Mouse (Mus musculus): ENCODE measurements at regions not wholly inside any gene's neighbourhood (a gene's known extent, or its start where the extent isn't known, plus 50 kb on each side); places are given as distances from the start of the nearest gene placed in this dataset.

- in situ Hi-C loops (cut with MboI, MseI) = no loop called here
Measured at GRCm38 (mm10) chr14:102883344-102884122, 98.9 kb downstream of the Kctd12 start.

- in situ Hi-C loops (cut with MboI, MseI) = no loop called here
Measured at GRCm38 (mm10) chr14:102882281-102882680, 100.2 kb downstream of the Kctd12 start.

- in situ Hi-C loops (cut with MboI, MseI) = no loop called here
Measured at GRCm38 (mm10) chr14:102880658-102881083, 101.8 kb downstream of the Kctd12 start.

- in situ Hi-C loops (cut with MboI, MseI) = no loop called here
Measured at GRCm38 (mm10) chr14:102878572-102878971, 103.9 kb downstream of the Kctd12 start.

- in situ Hi-C loops (cut with MboI, MseI) = no loop called here
Measured at GRCm38 (mm10) chr14:102868160-102868559, 114.3 kb downstream of the Kctd12 start.

GRCm38 (mm10) chr14:102867697-102868096 lies 114.7 kb downstream of the Kctd12 start:
- in situ Hi-C loops (cut with MboI, MseI) = no loop called here

- in situ Hi-C loops (cut with MboI, MseI) = no loop called here
Measured at GRCm38 (mm10) chr14:102866511-102866910, 115.9 kb downstream of the Kctd12 start.

GRCm38 (mm10) chr14:102861694-102862093 lies 120.7 kb downstream of the Kctd12 start:
- in situ Hi-C loops (cut with MboI, MseI) = no loop called here

GRCm38 (mm10) chr14:102859361-102859871 lies 123.0 kb downstream of the Kctd12 start:
- in situ Hi-C loops (cut with MboI, MseI) = no loop called here

- in situ Hi-C loops (cut with MboI, MseI) = no loop called here
Measured at GRCm38 (mm10) chr14:102855264-102855840, 127.1 kb downstream of the Kctd12 start.

- in situ Hi-C loops (cut with MboI, MseI) = no loop called here
Measured at GRCm38 (mm10) chr14:102843700-102844099, 138.7 kb downstream of the Kctd12 start.

- in situ Hi-C loops (cut with MboI, MseI) = no loop called here
Measured at GRCm38 (mm10) chr14:102837602-102838001, 144.8 kb downstream of the Kctd12 start.

- in situ Hi-C loops (cut with MboI, MseI) = no loop called here
Measured at GRCm38 (mm10) chr14:102835118-102835769, 147.2 kb downstream of the Kctd12 start.

GRCm38 (mm10) chr14:102828442-102828841 lies 154.0 kb downstream of the Kctd12 start:
- in situ Hi-C loops (cut with MboI, MseI) = no loop called here

GRCm38 (mm10) chr14:102827756-102828384 lies 154.6 kb downstream of the Kctd12 start:
- in situ Hi-C loops (cut with MboI, MseI) = no loop called here

- in situ Hi-C loops (cut with MboI, MseI) = no loop called here
Measured at GRCm38 (mm10) chr14:102825525-102825924, 156.9 kb downstream of the Kctd12 start.

GRCm38 (mm10) chr14:102820663-102821062 lies 161.8 kb downstream of the Kctd12 start:
- in situ Hi-C loops (cut with MboI, MseI) = no loop called here

- in situ Hi-C loops (cut with MboI, MseI) = no loop called here
Measured at GRCm38 (mm10) chr14:102811678-102812081, 170.8 kb downstream of the Kctd12 start.

- in situ Hi-C loops (cut with MboI, MseI) = no loop called here
Measured at GRCm38 (mm10) chr14:102811022-102811421, 171.4 kb downstream of the Kctd12 start.

GRCm38 (mm10) chr14:102810121-102810921 lies 172.1 kb downstream of the Kctd12 start:
- in situ Hi-C loops (cut with MboI, MseI) = no loop called here

Data from T-helper 17 cell (primary cell).